Mouse (Mus musculus) layer of hippocampus, postnatal 36 days (tissue): ENCODE results near the gene Cyp2d22. TPM values are rescaled to one million over a fixed set of nuclear protein-coding genes. Genes with fewer than 3 reads are reported as not detected.

ENCODE experiments used
- DNase-seq, 2 experiments: peaks; one replicate each; pipeline ENCODE4 v3.0.0; 2022
- total RNA-seq, 2 experiments: library from RNA; stranded (reverse); gene quantifications; 2 replicates each; pipeline ENCODE4 v1.2.3; 2021

Cyp2d22 gene
- total RNA-seq, 2 experiments from 2014 or later, result 40.9 to 47.4 TPM

- no peak for DNase-seq
These were observed 33.3 kb downstream of the Cyp2d22 start for GRCm38 (mm10) chr15:82346580-82347302.

DNA sequence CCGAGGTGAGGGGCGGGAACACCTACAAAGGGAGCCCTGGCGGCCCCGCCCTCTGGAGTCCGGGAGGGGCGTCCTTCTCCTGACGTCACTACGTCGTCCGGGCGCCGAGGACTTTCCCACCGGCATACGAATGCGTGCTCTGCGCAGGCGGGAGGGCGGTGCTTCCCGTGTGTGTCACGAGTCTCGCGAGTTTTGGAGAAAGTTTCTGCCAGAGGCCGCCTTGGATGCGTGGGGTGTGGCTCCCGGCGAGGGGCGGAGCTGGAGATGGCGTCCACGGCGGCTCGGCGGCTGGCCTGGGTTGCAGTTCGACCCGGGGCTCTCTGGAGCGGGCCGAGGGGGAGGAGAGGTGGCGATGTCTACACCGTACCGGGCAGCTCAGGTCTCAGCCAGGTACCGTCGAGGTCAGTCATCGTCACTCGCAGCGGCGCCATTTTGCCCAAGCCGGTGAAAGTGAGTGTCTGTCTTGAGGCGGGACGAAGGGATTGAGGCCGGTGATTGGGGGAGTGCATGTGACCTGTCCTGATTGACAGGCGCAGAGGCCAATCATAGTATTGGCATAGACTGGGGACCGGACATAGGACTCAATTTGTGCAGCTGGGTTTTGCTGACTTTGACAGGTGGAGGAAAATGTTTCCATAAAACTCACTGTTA, 34.1 kb downstream of the Cyp2d22 start:
- peak; percentile 97 for DNase-seq

DNA sequence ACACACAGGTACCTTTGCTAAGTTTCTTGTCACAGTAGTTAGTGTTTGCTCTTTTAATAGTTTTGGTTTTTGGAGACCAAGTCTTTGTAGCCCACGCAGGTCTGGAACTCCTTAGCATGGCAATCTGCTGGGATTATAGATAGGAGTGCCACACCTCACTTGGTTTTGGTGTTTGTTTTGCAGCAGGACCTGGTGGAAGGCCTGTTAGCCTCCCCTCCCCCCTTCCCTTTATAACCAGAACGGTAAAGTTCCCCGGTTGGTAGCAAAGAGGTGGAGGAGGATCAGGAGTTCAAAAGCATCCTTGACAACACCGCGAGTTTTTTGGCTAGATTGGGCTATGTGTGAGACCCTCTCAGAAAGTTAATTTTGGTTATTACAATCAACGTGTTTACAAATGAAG, 35.1 kb downstream of the Cyp2d22 start:
- DNase-seq, result no peak

GRCm38 (mm10) chr15:82343368-82344287, 36.4 kb downstream of the Cyp2d22 start:
- DNase-seq, result no peak

- no peak for DNase-seq
These were observed 37.5 kb downstream of the Cyp2d22 start for GRCm38 (mm10) chr15:82342543-82342935.

GRCm38 (mm10) chr15:82341675-82342542, 38.2 kb downstream of the Cyp2d22 start:
- no peak for DNase-seq

GRCm38 (mm10) chr15:82341036-82341501, 39.0 kb downstream of the Cyp2d22 start:
- DNase-seq, result no peak

DNA sequence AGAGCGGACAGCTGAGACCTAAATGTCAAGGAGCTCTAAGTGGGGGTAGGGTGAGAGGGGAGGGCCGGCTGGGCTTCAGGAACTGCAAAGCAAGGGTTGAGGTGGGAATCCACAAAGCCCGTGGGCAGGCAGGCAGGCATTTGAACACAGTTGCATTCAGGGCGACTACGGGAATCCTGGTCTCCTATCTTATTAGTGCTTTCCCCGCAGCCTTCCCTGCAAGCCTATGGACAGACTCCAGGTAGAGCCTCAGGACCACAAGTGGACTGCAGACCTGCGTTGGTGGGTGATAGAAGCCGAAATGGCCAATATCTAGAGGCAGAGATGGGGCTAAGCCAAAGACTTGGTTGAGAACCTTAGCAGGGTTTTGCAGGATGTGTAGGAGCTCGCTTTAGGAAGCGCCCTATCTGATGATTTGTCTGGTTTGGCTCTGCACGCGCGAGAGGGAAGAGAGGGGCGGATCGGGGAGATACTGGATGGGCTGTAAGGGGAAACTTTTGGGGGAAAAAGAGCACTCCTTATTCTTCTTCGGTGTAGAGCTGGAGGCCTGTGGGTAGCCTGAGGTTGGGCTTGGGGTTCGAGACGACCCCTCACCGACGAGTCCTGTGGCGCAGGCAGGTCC, 39.5 kb downstream of the Cyp2d22 start:
- DNase-seq, result no peak

DNA sequence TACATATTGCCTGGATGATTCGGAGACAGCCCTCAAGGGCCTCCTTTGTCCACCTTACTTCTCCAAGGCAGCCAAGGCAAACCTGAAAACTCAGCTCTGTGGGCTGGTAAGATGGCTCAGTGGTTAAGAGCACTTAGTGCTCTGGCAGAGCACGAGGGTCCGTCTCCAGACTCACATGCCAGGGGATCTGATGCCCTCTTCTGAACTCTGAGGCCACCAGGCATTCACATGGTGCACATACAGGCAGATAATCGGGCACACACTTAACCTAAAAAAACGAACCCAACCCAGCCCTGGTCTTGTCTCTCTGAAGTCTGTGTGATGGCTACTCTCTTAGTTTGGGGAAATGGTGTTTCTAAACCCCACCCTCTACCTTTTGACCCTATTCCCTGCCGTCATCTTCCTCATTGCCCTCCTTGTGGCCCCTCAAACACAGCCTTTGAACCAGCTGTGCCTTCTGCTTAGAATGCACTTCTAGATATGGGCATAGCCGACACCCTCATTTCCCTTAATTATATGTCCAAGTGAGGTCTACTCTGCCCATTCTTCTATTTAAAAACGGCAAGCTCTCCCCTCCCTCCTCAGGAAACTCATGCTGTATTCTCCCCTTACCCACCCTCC, 40.3 kb downstream of the Cyp2d22 start:
- no peak for DNase-seq

DNA sequence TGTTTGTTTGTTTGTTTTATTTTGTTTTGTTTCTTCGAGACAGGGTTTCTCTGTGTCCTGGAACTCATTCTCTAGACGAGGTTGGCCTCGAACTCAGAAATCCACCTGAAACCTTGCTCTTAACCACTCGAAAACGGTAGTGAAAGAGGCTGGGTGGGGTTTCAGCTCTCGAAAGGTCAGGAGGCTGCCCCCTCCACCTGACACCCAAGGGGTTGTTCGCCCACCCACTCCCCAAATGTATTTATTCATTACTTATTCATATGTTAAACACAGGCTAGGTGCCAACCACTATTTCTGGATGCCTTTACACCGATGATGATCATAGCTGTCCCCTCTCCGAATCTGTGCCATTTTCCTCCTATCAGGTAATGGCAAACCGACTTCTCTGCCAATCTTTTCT, 40.9 kb downstream of the Cyp2d22 start:
- no peak for DNase-seq

DNA sequence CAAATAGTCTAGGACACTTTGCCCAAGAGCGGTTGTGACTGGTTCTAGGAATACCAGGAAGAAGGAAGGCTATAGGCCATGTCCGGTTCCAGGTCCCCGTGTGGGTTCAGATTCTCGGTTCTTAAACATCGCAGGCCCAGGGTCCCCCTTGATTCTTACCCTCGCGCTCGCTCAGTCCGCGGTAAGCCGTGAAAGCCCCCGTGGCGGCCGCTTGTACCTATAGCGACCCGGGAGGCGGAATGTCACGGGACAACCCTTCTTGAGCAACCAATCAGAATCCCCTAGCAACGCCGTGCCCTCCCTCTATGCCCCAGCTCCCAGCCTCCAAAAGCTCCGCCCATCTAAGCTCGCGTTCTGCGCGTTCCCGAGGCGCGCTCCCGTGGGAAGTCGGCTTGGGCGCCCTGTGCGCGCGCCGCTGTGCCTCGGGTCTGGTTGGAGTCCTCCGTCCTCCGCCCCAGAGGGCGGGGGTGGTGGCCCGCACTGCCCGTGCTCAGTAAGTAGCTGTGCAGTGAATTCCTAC, 41.4 kb downstream of the Cyp2d22 start, which contains the start of the genes Naga, Pheta2 and Smdt1:
TSS of gene Naga (minus strand) at position 333 of the 520 bp plus-strand sequence.
TSS of gene Pheta2 (plus strand) at position 350 of the 520 bp plus-strand sequence.
TSS of gene Smdt1 (plus strand) at position 367 of the 520 bp plus-strand sequence.
- DNase-seq, result peak; percentile 93 to 94

DNA sequence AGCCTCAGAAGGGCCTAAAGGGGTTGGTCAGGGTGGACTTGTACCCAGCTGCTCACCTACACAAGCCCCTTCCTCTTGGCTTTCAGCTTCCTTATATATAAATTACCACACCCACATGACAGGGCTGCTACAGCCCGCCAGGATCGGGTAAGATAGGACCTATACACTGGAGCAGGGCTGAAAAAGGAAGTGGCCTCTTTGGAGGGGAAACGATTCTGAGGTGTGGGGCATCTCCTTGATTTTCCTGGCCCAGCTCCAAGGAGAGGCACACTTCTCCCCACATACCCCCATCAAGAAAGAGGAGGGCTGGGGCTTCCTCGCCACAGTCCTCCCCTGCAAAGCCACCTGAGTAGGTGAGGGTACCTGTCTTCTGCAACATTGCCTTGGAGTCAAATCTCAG, 42.2 kb downstream of the Cyp2d22 start:
- DNase-seq, result no peak

DNA sequence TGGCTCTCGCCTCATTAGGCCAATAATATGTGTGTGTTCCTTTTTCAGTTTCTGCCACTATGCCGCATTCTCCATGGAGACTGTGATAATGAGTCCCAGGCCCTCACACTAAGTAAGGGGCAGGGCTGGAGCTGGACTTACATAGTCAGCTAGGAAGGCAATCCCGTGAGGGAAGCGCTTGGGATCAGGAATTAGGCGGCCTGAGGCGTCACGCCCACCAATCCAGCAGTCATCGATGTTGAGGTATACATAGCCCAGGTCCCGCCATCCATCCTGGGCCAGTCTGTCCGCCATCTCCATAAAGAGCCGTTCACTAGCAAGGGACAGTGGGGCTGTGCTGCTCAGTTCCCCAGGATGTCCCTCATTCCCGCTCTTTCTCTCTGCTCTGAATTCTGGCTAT, 43.4 kb downstream of the Cyp2d22 start:
- DNase-seq, result no peak

- no peak for DNase-seq
These were observed 44.9 kb downstream of the Cyp2d22 start for GRCm38 (mm10) chr15:82335194-82335593.

DNA sequence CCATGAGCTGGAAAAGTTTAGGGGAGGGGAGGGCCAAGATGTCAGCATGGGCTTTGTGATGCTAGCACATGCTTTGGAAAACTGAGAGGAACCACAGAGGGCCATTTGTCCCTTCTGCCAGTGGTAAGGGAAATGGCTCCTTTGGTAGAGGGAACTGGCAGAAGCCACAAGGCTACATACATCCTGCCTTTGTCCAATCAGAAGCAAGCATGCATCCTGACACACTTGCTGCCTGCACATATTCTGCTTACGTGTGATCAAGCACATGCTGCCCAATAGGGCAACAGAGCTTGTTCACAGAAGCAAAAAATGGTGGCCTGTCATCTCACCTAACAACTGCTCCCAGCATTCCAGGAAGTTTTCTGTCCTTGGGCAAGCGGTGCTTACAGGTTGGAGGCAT, 54.7 kb downstream of the Cyp2d22 start:
- no peak for DNase-seq

DNA sequence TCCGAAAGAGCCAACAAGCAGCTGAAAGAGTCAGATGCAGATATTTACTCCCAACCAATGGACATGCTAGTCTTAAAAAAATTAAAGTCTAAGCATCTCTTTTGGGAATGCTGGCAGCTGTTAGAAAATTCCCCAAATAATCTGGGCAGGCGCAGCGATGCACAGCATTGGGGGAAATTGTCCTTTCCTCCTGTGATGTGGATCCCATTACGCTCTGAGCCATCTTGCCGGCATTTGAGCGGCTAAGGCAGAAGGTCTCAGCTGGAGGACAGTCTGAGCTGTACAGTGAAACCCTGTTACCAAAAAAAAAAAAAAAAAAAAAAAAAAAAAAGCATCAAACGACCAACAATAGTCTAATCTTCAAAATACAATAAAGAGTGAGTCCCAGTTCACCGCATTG, 57.9 kb downstream of the Cyp2d22 start:
- no peak for DNase-seq
